8 mouse cellular contexts compared by ENCODE assay signal in genomic region chr9:43104873-43105663, GRCm38 (mm10). TPM values are rescaled to one million over a fixed set of nuclear protein-coding genes. Genes with fewer than 3 reads are reported as not detected.
DNase-seq lines count a peak whose midpoint lies in the region; ATAC-seq and TF ChIP-seq lines count a peak whose summit lies in the region.

No protein-coding gene starts in this region.

- peak overlapping the region; percentile 86 for H3K9ac ChIP-seq in midbrain, postnatal 0 days (replicated peaks; ENCODE audit: low read length, poor library complexity, severe bottlenecking)

- 1% methylated on average over 40 of the region's 40 CpGs for WGBS in midbrain, postnatal 0 days

- peaks cover 73% of the 10 kb centered on the region for H3K4me1 ChIP-seq in erythroblast, embryonic 14.5 days (ENCODE audit: control insufficient read depth)
- H3K4me1 ChIP-seq in midbrain, postnatal 0 days (ENCODE audit: insufficient read depth, low read length), result peaks cover 12% of the 10 kb centered on the region; the same call in 1 of the 2 replicates

- H3K4me2 ChIP-seq in midbrain, postnatal 0 days (ENCODE audit: low read depth, low read length, poor library complexity, severe bottlenecking), result peak overlapping the region; percentile 84

- no peak for ATAC-seq in midbrain, postnatal 0 days (ENCODE audit: low FRiP score)
- ATAC-seq in megakaryocyte-erythroid progenitor cell, adult 5-6 weeks (replicated peaks; ENCODE audit: low FRiP score, low TSS enrichment, poor library complexity, severe bottlenecking), result no peak

- H3K27ac ChIP-seq in midbrain, postnatal 0 days (ENCODE audit: low read depth, low read length), result peak overlapping the region; percentile 82

- H3K4me3 ChIP-seq in erythroblast, embryonic 14.5 days (replicated peaks), result peak overlapping the region; percentile 88
- peak overlapping the region; percentile 95 for H3K4me3 ChIP-seq in midbrain, postnatal 0 days (ENCODE audit: low read depth, low read length)

- peak; percentile 5 for DNase-seq in thymus, postnatal 0 days (ENCODE audit: low spot score)
- DNase-seq in thymus, postnatal 4 days, result no peak
- peak; percentile 52 for DNase-seq in adrenal gland, postnatal 14 days
- peak; percentile 56 for DNase-seq in heart, postnatal 4 days
- peak; percentile 36 for DNase-seq in left cerebral cortex, postnatal 4 days
- DNase-seq in midbrain, postnatal 0 days (ENCODE audit: low spot score), result peak; percentile 28

- no peaks in the 10 kb centered on the region for H3K9me3 ChIP-seq in erythroblast, embryonic 14.5 days (ENCODE audit: control insufficient read depth, low read length)
- H3K9me3 ChIP-seq in midbrain, postnatal 0 days (ENCODE audit: low read length), result no peaks in the 10 kb centered on the region

- peaks cover 42% of the 10 kb centered on the region for H3K27me3 ChIP-seq in erythroblast, embryonic 14.5 days (ENCODE audit: control insufficient read depth)
- no peaks in the 10 kb centered on the region for H3K27me3 ChIP-seq in midbrain, postnatal 0 days (ENCODE audit: insufficient read depth, low read length)

- TF ChIP-seq CTCF in midbrain, postnatal 0 days (IDR thresholded peaks at IDR 0.05), result no peak

- intact Hi-C loops in left cerebral cortex, postnatal 4 days (cut with DNase I), result loop anchor here (1.0 to 5.0 kb wide), 2 partner anchors 33 to 105 kb away; no protein-coding TSS in a partner anchor

- peaks cover 21% of the 10 kb centered on the region for H3K36me3 ChIP-seq in erythroblast, embryonic 14.5 days (ENCODE audit: control insufficient read depth)
- no peaks in the 10 kb centered on the region for H3K36me3 ChIP-seq in midbrain, postnatal 0 days (ENCODE audit: insufficient read depth, low read length)

RNA-seq across cellular contexts. Expression of gene Arhgef12, which starts 2.0 kb away (rescaled TPM):
- 2.2 and 3.1 TPM in 2 replicates for polyA plus RNA-seq in thymus, postnatal 0 days (2015; fragmentation: Nextera tagmentation; extraction: Ambion mirVana)
- 115 and 123 TPM in 2 replicates for total RNA-seq in adrenal gland, postnatal 14 days (2021)
- polyA plus RNA-seq in erythroblast, embryonic 14.5 days (2012), result 1.4 and 1.8 TPM in 2 replicates
- 100 to 1,000 TPM; 139 to 150 TPM for total RNA-seq in heart, postnatal 4 days (2021)
- 100 to 1,000 TPM; 185 to 199 TPM for total RNA-seq in left cerebral cortex, postnatal 4 days (2021)
- 97.1 and 134 TPM in 2 replicates for total RNA-seq in midbrain, postnatal 0 days (2014; rRNA removed)
- polyA plus RNA-seq in midbrain, postnatal 0 days (2015; fragmentation: Nextera tagmentation; extraction: Ambion mirVana), result 13.5 and 17.0 TPM in 2 replicates
- 23.4 and 34.6 TPM in 2 replicates for total RNA-seq in megakaryocyte-erythroid progenitor cell, adult 5-6 weeks (2014; fragmentation: Nextera tagmentation)
- total RNA-seq in megakaryocyte-erythroid progenitor cell, adult 5-6 weeks (2017), result 17.3 and 18.5 TPM in 2 replicates

RNA-seq across cellular contexts. Expression of gene Tmem136, which starts 11.3 kb away (rescaled TPM):
- polyA plus RNA-seq in thymus, postnatal 0 days (2015; fragmentation: Nextera tagmentation; extraction: Ambion mirVana), result 0.29 and 1.1 TPM in 2 replicates
- total RNA-seq in adrenal gland, postnatal 14 days (2021), result 4.5 and 5.2 TPM in 2 replicates
- polyA plus RNA-seq in erythroblast, embryonic 14.5 days (2012), result not detected in 2 replicates
- 10 to 100 TPM; 11.9 to 12.7 TPM for total RNA-seq in heart, postnatal 4 days (2021)
- 10 to 100 TPM; 17.2 to 18.4 TPM for total RNA-seq in left cerebral cortex, postnatal 4 days (2021)
- 4.9 and 5.1 TPM in 2 replicates for total RNA-seq in midbrain, postnatal 0 days (2014; rRNA removed)
- 7.8 and 8.0 TPM in 2 replicates for polyA plus RNA-seq in midbrain, postnatal 0 days (2015; fragmentation: Nextera tagmentation; extraction: Ambion mirVana)
- total RNA-seq in megakaryocyte-erythroid progenitor cell, adult 5-6 weeks (2014; fragmentation: Nextera tagmentation), result 0.76 TPM in 1 of 2 replicates, not detected in the other
- total RNA-seq in megakaryocyte-erythroid progenitor cell, adult 5-6 weeks (2017), result 3.4 TPM in 1 of 2 replicates, not detected in the other
